Mouse (Mus musculus) thymus, postnatal 36 days (tissue): ENCODE measurements around the gene Akap6.

Experiments used
- DNase-seq, 2 experiments: peaks; one replicate each; pipeline ENCODE4 v3.0.0; 2022; ENCODE audit warnings: mixed read lengths in 2 of 2

Akap6 gene

GRCm38 (mm10) chr12:52918939-52919338, 219.8 kb downstream of the Akap6 start:
- no peak for DNase-seq

- DNase-seq = no peak
Measured at GRCm38 (mm10) chr12:52922510-52922909, 223.3 kb downstream of the Akap6 start.

GRCm38 (mm10) chr12:52925448-52925847, 226.3 kb downstream of the Akap6 start:
- no peak for DNase-seq

- DNase-seq = no peak
Measured at GRCm38 (mm10) chr12:52933832-52934231, 234.6 kb downstream of the Akap6 start.

- no peak for DNase-seq
Measured at GRCm38 (mm10) chr12:52934989-52935388, 235.8 kb downstream of the Akap6 start.

- DNase-seq = no peak
Measured at GRCm38 (mm10) chr12:52938786-52939185, 239.6 kb downstream of the Akap6 start.

GRCm38 (mm10) chr12:52939324-52939946, 240.3 kb downstream of the Akap6 start:
- peak in 1 of 2 experiments; percentile 4 for DNase-seq

- DNase-seq = no peak
Measured at GRCm38 (mm10) chr12:52941941-52942340, 242.8 kb downstream of the Akap6 start.

- DNase-seq = no peak
Measured at GRCm38 (mm10) chr12:52944274-52944673, 245.1 kb downstream of the Akap6 start.

GRCm38 (mm10) chr12:52944949-52945348, 245.8 kb downstream of the Akap6 start:
- DNase-seq = no peak

GRCm38 (mm10) chr12:52950660-52951059, 251.5 kb downstream of the Akap6 start:
- DNase-seq = no peak

GRCm38 (mm10) chr12:52957587-52957986, 258.4 kb downstream of the Akap6 start:
- DNase-seq = no peak

GRCm38 (mm10) chr12:52957994-52958393, 258.8 kb downstream of the Akap6 start:
- DNase-seq = no peak

- DNase-seq = no peak
Measured at GRCm38 (mm10) chr12:52991745-52992144, 292.6 kb downstream of the Akap6 start.

GRCm38 (mm10) chr12:53012336-53012735, 313.2 kb downstream of the Akap6 start:
- no peak for DNase-seq

GRCm38 (mm10) chr12:53014539-53014938, 315.4 kb downstream of the Akap6 start:
- no peak for DNase-seq

- DNase-seq = no peak
Measured at GRCm38 (mm10) chr12:53024575-53025246, 325.5 kb downstream of the Akap6 start.

- no peak for DNase-seq
Measured at GRCm38 (mm10) chr12:53027308-53027707, 328.1 kb downstream of the Akap6 start.

- DNase-seq = no peak
Measured at GRCm38 (mm10) chr12:53028926-53029325, 329.7 kb downstream of the Akap6 start.

- DNase-seq = no peak
Measured at GRCm38 (mm10) chr12:53029910-53030309, 330.7 kb downstream of the Akap6 start.

- peak in 1 of 2 experiments; percentile 7 for DNase-seq
Measured at GRCm38 (mm10) chr12:53032762-53033161, 333.6 kb downstream of the Akap6 start.

- DNase-seq = no peak
Measured at GRCm38 (mm10) chr12:53033404-53033913, 334.3 kb downstream of the Akap6 start.

GRCm38 (mm10) chr12:53040634-53041033, 341.5 kb downstream of the Akap6 start:
- DNase-seq = no peak

GRCm38 (mm10) chr12:53042739-53043138, 343.6 kb downstream of the Akap6 start:
- peak; percentile 5 to 7 for DNase-seq
